Mouse (Mus musculus): Measurements from ENCODE around the gene Apoe.

The Apoe gene

DNA sequence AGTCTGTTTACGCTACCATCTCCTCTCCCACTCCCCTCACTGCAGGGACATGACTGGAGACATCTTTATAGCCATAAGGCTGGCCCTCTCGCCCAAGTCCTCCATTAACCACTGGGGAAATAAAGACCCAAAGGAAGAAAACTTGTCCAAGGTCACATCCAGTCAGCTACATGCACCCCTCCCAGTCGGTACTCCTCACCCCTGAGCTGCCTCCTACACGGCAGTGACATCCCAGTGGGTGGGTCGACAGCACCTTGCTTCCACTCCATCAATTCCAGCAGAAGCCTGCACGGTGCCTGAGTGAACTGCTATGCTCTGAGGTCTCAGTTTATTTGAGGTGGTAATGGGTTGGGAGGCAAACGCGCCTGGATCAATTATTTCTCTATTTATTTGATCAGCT lies 35.0 kb downstream of the Apoe start:
- DNase-seq: no peak

GRCm38 (mm10) chr7:19652614-19653013 lies 46.4 kb downstream of the Apoe start:
- DNase-seq: no peak

GRCm38 (mm10) chr7:19651063-19651786 lies 47.8 kb downstream of the Apoe start:
- DNase-seq: no peak
